Mouse (Mus musculus): ENCODE data around the gene Selenov.

Selenov gene

GRCm38 (mm10) chr7:28294481-28294880 is 3.5 kb upstream of the Selenov start:
- in situ Hi-C loops (cut with MboI, MseI) = no loop called here

DNA sequence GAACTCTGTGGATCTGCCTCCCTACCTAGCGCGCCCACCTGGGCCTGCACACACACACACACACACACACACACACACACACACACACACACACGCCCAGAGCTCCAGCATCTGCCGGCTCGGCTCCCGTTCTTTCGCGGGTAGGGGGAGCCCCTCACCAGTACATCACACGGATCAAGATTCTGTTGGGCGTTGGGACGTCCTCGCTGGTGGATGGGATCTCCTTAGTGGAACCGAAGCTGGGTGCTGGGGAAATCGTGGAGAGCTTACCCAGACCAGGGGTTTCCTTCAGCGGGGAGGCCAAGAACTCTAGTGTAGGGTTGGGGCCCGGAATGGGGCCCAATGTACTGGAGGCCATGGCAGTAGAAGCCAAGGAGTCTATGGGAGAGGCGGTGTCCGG is 821 bp downstream of the Selenov start:
- in situ Hi-C loops (cut with MboI, MseI) = no loop called here

DNA sequence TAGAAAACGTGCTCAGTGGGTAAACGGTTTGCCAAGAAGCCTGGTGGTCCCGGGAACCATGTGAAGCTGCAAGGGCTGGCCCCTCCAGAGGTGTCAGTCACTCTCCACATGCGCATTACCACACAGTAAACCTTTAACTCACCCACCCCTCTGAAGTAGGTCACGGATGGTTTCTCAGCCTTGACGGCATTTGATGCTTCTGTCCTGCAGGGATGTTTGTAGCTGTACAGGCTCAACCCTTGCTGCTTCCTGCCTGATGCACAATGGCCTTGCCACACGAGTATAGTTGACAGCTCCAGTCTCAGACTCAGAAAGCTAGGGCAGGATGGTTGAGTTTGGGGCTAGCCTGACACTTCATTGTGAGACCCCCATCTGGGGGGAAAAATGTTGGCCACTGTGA is 10.4 kb downstream of the Selenov start:
- in situ Hi-C loops (cut with MboI, MseI) = no loop called here

GRCm38 (mm10) chr7:28278279-28278652 is 12.7 kb downstream of the Selenov start:
- in situ Hi-C loops (cut with MboI, MseI) = no loop called here

GRCm38 (mm10) chr7:28277615-28278278 is 13.2 kb downstream of the Selenov start, which contains the start of gene Eid2b:
Gene Eid2b (plus strand): TSS chr7:28277739.
- in situ Hi-C loops (cut with MboI, MseI) = no loop called here

GRCm38 (mm10) chr7:28277237-28277614 is 13.8 kb downstream of the Selenov start:
- in situ Hi-C loops (cut with MboI, MseI) = no loop called here

DNA sequence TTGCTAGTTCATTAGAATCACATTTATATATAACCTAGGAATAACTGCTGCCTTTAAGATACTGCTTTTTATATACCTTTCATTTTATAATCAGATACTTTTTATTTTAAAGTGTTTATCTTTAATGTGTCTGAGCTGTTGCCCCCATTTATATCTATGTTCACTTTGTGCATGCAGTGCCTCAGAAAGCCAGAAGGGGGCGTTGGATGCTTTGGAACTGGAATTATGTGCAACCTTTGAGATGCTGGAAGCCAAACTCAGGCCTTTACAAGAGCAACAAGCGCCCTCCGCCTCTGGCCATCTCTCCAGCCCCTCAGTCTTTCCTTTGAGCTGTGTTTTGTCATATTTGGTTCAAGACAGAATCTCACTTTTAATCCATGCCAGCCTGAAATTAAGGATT is 19.2 kb downstream of the Selenov start:
- in situ Hi-C loops (cut with MboI, MseI) = no loop called here

DNA sequence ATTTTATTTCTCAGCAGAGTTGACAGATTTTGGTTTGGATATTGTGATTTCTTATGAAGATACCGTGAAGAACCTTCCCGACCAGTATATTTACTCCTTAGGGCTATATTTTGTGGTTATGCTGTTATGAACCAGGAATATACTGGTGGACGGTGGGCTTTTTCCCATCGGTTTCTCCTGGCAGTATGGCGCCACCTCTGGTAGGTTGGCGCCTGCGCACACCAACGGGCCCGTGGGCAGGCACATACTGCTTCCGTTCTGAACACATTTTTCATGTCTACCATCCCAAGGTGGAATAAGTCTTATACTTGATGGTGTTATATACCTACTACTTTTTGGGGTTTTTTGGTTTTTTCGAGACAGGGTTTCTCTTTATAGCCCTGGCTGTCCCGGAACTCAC is 21.6 kb downstream of the Selenov start:
- in situ Hi-C loops (cut with MboI, MseI) = loop anchor here (10.0 kb wide), 1 partner anchor 845 kb away; no protein-coding TSS in a partner anchor

DNA sequence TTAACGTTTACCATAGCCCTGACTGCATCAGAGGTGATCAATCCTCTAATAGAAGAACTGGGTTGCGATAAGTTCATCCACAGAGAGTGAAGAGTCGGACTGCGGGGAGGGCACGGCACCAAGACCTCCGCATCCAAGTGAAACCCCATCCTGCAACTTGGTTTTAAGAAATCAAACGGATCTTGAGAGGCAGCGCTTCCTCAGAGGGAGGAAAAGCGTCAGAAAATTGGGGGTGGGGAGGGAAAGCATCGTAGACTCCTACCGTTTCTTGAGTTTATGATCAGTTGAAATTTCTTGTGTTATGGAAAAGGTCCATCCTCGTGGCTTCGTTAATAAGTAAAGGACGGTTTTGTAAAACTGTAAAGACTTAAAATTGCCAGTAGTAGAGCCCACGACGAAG is 22.4 kb downstream of the Selenov start:
- in situ Hi-C loops (cut with MboI, MseI) = loop anchor here (10.0 kb wide), 1 partner anchor 844 kb away; no protein-coding TSS in a partner anchor

- in situ Hi-C loops (cut with MboI, MseI) = loop anchor here (10.0 kb wide), 1 partner anchor 843 kb away; no protein-coding TSS in a partner anchor
Measured at GRCm38 (mm10) chr7:28268042-28268531, 22.9 kb downstream of the Selenov start.

DNA sequence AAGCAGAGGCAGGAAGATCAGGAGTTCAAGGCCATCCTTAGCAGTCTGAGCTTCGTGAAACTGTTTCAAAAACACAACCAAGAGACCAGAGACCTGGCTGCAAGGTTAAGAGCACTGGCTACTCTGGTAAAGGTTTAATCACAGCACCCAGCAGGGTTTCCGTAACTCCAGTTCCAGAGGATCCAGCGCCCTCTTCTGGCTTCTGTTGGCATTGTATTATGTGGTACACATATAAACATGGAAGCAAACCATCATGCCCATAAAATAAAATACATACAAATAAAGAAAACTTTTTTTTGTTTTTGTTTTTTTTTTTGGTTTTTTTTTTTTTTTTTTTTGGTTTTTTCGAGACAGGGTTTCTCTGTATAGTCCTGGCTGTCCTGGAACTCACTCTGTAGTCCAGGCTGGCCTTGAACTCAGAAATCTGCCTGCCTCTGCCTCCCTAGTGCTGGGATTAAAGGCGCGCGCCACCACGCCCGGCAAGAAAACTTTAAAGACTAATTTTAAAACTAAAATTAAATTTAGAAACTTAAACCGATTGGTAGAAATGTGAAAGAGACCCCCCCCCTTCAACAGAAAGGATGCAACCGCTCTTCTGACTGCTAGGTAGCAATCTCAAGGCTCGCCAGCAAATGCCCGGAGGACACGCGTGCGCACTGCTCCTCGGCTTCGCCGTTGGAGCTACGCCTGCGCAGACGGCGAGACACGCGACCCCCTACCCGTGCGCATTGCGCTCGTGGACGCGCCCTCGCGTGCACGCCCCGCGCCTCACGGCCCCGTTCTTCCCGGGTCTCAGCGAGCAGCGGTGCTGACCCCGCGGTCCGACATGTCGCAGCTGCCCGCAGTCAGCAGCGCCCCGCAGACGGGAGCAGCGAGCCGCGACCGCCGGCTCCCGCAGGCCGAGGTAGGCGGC is 23.6 kb downstream of the Selenov start, which contains the start of gene Eid2:
TSS of gene Eid2 (plus strand) at position 753 of the 913 bp plus-strand sequence.
- in situ Hi-C loops (cut with MboI, MseI) = loop anchor here (10.0 kb wide), 1 partner anchor 843 kb away; no protein-coding TSS in a partner anchor

GRCm38 (mm10) chr7:28265391-28265790 is 25.6 kb downstream of the Selenov start:
- in situ Hi-C loops (cut with MboI, MseI) = loop anchor here (10.0 kb wide), 1 partner anchor 841 kb away; no protein-coding TSS in a partner anchor

- in situ Hi-C loops (cut with MboI, MseI) = loop anchor here (10.0 kb wide), 1 partner anchor 839 kb away; no protein-coding TSS in a partner anchor
Measured at GRCm38 (mm10) chr7:28263786-28264185, 27.2 kb downstream of the Selenov start.

DNA sequence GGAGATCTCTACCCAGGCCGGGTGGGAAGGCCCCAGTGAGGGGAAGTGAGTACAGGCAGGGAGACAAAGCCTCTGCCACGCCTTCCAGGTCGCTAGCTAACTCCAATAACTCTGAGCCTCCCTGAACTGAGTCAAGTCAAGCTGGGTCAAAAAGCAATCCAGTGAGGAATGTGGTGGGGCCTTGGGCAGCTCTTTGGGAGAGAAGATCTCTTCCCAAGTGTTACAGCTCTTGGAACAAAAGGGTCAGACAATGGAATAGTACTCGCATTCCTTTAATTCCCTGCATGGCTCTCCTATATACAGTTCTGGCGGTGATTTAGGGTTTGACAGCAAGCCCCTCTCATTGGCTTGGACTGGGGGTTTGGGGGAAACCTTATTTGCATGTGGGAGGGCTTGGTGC is 28.1 kb downstream of the Selenov start:
- in situ Hi-C loops (cut with MboI, MseI) = loop anchor here (10.0 kb wide), 1 partner anchor 838 kb away; no protein-coding TSS in a partner anchor

DNA sequence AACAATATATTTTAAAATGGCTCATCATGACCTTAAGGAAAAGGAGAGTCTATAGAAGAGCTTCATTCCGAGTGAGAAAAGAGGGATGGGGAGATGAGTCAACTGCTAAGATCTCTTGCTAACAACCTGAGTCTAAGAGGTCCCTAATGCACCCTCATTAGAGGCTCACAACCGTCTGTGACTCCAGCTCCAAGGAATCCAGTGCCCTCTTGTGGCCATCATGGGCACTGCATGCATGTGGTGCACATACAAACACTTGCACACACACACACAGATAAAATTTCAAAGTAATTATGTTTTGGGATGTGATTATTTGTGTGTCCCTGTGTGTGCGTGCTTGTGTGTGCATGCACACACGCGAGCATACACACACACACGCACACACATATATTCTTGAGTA is 35.5 kb downstream of the Selenov start:
- in situ Hi-C loops (cut with MboI, MseI) = no loop called here

DNA sequence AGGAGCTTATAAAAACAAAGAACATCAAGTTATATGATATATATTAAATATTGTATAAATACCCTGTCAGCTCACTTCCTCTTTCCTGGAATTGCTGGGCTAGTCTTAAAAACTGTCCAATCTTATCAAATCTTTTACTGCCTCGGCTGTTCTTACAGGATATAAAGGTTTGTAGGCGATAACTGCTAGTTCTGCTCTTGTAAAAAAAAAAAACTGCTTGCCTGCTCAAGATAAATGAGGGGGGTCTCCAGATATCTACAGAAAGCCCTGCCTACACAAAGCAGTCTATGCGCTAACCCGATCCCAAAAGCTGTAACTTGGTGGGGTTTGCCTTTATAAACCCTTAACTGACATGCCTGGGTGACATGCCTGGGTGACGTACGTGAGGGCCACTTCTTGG is 36.4 kb downstream of the Selenov start:
- in situ Hi-C loops (cut with MboI, MseI) = no loop called here

- in situ Hi-C loops (cut with MboI, MseI) = no loop called here
Measured at GRCm38 (mm10) chr7:28251976-28252375, 39.0 kb downstream of the Selenov start.

DNA sequence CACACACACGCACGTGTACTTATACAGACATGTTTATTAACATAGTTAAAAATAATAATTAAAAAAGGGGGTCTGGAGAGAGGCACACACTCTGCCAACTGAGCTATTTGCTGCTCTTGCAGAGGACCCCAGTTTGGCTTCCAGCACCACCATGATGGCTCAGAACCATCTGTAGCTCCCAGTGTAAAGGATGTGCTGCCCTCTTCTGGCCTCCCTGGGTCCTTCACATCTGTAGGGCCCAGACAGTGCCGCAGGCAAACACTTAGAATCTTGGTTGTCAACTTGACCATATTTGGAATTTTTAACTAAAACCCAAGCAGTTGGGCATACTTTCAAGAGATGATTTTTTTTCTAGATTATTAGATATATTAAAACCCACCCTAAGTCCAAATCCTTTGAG is 42.0 kb downstream of the Selenov start:
- in situ Hi-C loops (cut with MboI, MseI) = loop anchor here (10.0 kb wide), 2 partner anchors 484 to 1436 kb away; no protein-coding TSS in a partner anchor

- in situ Hi-C loops (cut with MboI, MseI) = loop anchor here (10.0 kb wide), 2 partner anchors 479 to 1441 kb away; no protein-coding TSS in a partner anchor
Measured at GRCm38 (mm10) chr7:28243943-28244342, 47.0 kb downstream of the Selenov start.

Measured in T-helper 1 cell (primary cell).